Mouse (Mus musculus) lung, postnatal 36 days (tissue): ENCODE measurements around the gene Tdrd7.

Experiments used
- DNase-seq: peaks from one replicate; pipeline ENCODE4 v3.0.0; 2022; ENCODE audit warnings: mixed read lengths

The Tdrd7 gene

GRCm38 (mm10) chr4:45964771-45965439, at the start of gene Tdrd7:
Gene Tdrd7, plus strand, starts transcription at chr4:45965334.
- DNase-seq, result peak; percentile 83

DNA sequence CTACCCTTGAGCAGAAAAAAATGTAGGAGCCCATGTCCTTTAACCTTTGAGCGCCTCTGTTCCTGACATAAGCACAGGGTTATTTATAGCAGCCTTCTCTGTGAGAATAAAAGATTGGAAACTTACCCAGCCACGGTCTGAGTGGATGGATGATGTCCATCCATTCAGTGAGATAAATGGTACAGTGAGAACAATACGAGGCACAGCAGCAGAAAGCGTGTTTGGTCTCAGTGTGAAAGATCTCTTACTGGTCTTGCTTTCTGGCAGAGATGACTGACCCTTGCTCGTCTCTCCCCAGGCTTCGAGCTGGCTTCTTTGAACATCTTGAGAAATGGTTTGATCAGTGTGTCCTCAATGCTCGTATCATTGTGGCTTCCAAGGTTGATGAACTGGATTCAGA, 48.0 kb upstream of the Tdrd7 start:
- DNase-seq, result peak; percentile 4

DNA sequence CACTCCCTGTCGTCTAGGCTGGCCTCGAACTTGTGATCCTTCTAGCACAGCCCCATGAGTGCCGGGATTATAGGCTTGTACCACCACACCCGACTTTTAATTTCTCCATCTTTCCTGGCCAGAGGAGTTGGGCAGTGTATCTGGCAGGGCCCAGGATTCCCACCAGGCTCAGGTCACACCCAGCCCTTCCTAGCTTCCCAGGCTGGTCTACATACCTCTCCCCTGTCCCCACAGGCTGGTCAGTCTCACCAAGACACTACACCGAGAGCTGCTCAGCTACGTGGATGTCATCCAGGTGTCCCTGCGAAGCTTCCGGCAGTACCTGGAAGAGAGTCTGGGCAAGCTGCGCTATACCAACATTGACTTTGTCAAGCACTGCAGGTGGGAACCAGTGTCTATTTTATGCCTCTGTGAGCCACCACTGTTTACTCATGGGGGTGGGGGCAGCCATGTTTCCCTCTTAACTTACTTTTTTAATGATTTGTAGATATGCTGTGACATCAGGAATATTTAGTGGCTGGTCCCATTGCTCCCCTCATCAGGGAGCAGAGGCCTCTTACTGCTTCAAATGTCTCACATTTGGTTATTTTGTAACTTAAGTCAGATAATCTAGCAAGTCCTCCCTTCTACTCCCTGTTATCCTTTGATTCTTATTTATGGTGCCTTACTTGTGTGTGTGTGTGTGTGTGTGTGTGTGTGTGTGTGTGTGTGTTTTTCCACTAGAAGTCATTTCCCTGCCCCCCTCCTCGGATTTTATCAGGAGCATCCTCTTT, 43.3 kb upstream of the Tdrd7 start:
- DNase-seq, result no peak

DNA sequence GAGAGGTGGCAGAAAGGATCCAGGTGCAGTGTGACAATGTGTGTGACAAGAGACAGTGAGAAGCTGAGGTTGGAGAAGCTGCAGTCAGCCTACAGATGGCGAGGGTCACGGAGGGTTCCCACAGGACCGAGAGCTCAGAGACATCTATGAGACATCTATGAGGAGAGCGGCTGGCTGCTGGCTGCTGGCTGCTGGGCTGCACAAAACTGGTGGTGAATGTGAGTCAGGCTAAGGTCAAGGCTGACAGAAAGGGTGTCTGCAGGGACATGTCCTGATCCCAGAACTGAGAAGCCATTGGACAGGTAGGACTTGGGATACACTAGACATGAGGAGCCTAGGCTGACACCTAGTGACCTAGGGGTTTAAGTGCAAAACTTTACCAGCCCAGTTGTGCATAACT, 41.1 kb upstream of the Tdrd7 start:
- no peak for DNase-seq

DNA sequence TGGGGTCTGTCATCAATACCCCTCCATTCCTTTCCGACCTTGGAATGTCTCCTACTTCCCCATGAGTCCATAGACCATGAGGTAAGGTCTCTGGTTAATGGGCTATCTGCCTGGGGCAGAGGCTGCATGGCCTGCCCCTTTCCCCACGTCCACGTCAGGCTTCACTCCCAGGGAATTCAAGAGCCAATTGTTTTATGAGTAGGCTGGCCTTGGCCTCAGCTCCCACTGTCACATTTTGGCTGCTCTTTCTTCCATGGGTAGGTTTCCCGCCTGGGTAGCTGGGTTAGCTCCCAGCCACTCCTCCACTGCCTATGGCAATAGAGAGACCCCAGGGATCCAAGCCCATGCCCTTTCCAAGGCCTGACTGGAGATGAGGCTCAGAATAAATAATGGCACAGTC, 36.6 kb upstream of the Tdrd7 start:
- DNase-seq, result no peak

DNA sequence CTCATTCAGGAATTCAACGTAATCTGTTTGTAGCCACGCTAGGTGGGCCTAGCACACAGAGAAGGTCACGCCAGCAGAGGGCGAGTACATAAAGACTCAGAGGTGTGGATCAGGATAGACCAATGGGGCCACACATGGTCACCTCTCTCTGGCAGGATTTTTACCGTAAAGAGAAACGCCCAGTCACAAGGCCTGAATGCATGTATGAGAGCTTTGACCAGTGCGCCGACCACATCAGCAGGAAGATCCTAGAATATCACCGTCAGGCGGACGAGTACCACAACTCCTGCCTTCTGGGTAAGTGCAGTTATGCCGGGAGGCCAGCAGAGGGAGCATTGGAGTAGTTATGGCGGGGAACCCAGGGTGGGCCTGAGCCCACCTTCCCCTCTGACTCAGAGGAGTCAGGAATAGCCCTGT, 23.5 kb upstream of the Tdrd7 start:
- DNase-seq, result peak; percentile 40

- no peak for DNase-seq
Measured at GRCm38 (mm10) chr4:45947729-45948128, 17.4 kb upstream of the Tdrd7 start.

DNA sequence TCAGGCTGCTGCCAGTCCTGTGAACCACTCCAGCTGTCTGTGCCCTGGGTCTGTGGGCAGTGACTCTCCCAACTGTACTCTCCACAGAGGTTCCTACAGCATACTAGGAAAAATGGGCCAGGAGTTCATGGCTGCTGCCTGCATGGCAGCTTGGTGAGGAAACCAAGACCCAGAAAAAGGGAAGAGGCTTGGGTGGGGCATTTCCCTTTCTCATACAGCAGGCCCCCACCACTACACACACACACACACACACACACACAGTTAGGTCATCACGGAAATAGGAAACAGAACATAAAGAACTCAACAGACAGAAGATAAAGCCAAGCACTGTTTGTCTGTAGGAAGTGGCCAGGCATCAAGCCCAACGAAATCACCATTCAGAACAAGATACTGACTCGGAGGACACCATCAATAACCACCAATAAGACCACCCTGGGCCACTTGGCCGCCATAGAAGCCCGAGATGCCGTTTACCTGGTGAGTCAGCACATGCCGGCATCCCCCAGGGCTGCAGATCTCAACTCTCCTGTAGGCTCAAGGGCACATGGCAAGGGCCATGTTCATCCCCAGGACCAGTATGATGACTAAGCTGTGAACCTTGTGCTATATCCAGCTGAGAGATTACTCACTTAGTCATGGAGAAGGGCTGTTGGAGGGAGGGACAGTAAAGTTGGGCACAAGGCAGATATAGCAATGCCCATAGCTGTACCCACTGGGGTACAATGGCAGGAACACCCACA, 15.9 kb upstream of the Tdrd7 start:
- DNase-seq, result peak; percentile 81

DNA sequence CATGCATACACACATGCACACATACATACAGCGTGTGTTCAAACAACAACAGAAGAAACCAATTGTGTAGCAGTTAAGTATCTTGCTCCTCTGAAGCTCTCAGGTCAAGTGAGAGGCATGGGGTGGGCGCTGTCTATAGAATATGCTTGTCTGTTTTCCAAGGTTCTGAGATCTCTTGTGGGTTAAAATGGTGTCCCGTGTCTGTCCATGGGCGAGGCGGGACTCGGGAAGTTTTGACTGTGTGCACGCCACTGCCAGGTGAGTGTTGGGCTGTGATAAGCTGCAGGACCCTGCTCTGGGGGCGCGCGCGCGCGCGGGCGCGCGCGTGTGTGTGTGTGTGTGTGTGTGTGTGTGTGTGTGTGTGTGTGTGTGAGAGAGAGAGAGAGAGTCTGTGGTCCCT, 13.3 kb upstream of the Tdrd7 start:
- DNase-seq, result no peak

DNA sequence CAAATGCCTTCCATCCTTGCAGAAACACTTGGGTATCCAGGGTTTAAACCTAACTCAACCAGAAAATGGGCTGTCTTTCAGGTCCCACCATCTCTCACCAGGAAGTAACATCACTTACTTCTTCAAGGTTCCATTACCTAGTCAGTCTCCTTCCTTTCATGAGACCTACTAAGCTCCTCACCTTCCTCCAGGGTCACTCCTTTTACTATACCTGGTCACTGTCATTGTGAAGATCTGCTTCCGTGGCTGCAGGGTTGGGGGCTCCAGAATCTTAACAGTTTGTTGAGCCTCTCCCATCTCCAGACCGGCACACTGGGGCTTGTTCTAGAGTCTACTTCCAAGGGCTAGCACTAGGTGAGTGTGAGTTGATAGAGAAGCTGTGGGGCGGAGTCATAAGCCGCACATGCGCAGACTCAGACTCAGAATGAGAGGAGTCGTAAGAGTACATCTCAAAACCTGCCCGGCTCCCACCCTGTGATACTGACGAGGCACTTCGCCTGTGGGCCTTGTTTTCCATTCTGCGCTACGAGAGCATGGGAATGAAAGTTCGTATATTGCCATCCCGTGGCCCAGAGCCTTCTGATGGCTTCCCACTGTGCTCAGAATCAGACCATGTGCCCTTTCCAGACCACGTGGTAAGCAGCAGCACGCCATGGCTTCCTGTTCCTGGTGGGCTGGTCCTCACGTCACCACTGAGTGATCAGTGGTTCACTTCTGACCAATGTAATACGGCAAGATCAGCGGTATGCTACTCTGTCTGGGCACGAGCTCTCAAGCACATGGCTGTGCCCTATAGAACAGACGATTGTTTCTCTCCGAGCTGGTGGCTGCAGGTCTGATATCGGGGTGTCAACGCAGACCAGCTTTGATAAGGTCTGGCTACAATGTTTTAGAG, 11.9 kb upstream of the Tdrd7 start:
- no peak for DNase-seq

DNA sequence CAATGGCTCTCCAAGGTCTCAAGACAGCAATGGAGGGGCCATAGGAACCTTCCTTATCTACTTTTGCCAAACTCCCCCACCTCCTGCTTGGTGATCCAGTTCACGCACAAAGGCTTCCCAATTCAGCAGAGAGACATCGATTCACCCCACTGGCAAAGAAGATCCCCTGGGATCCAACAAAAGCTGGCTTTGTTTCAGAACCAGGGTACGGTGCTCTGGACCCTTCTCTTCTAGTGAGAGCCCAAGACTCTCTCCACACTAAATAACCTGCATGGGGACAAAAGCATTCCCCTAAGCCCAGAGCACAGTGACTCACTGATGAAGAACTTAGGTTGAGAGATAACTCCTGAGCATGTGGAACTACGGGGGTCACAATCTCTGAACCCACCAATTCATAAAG, 9.9 kb upstream of the Tdrd7 start:
- no peak for DNase-seq

DNA sequence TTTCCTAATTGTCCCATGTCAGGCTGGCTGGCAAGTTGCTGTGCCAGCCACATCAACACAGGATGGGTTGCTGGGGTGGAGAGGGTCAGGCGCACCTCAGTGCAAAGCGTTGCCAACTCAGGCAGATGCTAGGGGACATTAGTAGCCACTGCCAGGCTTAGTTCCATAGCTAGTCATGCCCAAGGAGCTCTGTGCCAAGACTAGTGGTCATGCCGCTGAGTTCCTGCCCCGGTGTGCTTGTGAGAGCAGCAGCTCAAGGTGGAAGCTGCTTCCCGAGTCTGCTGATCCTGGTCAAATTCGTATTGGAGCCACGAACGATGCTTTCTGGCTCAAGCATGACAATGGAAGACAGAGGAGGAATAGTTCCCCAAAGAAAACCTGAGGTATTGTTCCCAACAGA, 9.0 kb upstream of the Tdrd7 start:
- no peak for DNase-seq

DNA sequence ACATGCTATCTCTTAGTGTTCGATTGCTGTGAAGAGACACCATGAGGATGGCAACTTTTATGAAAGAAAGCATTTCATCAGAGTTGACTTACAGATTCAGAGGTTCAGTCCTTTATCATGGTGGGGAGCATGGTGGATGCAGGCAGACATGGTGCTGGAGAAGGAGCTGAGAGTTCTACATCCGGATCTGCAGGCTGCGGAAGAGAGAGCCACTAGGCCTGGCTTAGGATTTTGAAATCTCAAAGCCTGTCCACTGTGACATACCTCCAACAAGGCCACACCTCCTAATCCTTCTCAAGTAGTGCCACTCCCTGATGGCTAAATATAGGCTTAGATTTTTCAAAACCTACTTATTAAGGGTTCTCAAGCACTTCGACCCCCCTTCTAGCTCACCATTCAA, 8.4 kb upstream of the Tdrd7 start:
- DNase-seq, result no peak

DNA sequence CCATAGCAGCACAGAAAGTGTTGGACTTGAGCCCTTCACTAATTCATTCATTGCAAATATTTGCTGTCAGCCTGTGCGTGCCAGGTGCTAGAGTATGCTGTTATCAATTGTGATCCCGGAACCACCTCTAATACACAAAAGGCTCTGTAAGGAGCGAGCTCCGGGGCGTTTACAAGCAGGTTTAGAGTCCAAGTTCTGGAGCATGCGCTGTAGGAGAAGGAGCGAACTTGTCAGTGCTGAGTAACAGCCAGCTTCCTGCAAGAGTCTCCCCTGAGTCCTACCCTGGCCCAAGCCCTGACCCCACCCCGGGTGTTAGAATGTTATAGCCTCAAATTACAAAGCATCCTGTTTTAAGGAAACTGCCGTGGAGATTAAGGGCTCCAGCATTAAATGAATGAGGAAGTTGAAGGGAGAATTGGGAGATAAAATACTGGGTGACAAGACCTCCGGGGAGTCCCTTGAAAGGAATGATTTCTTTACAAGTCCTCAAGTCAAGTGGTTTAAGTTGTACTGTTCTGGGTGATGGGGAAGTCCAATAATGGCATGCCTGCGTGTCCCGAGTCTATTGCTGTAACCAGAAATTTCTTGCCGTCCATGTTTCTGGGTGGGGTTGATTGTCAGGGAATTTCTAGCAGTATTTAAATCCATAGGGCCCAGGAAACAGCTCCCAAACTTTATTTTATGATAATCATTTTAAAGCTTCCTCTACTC, 758 bp downstream of the Tdrd7 start:
- DNase-seq, result peak; percentile 81

- no peak for DNase-seq
Measured at GRCm38 (mm10) chr4:45966716-45967115, 1.6 kb downstream of the Tdrd7 start.

GRCm38 (mm10) chr4:45967479-45968341, 2.6 kb downstream of the Tdrd7 start:
- no peak for DNase-seq

DNA sequence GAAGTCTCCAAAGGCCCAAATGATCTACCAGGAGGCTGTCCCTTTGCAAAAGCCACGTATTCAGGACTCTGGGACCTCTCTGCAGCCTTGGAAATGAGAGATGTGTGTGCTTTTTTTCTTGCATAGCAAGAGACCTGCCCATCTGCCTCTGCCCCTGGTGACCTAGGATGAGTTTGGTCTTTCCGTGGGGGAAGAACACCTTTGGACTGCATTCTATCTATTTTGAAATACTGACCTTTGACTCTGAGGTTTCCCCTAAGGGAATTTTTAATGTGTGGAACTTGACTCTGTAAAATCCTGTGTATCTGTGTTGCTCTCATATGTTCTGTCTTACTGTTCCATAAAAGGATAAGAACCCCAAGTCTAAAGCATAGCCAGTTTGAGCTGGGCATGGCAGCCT, 3.9 kb downstream of the Tdrd7 start:
- no peak for DNase-seq

- DNase-seq, result no peak
Measured at GRCm38 (mm10) chr4:45970048-45970560, 5.0 kb downstream of the Tdrd7 start.

- DNase-seq, result peak; percentile 98
Measured at GRCm38 (mm10) chr4:45971806-45972447, 6.8 kb downstream of the Tdrd7 start.

DNA sequence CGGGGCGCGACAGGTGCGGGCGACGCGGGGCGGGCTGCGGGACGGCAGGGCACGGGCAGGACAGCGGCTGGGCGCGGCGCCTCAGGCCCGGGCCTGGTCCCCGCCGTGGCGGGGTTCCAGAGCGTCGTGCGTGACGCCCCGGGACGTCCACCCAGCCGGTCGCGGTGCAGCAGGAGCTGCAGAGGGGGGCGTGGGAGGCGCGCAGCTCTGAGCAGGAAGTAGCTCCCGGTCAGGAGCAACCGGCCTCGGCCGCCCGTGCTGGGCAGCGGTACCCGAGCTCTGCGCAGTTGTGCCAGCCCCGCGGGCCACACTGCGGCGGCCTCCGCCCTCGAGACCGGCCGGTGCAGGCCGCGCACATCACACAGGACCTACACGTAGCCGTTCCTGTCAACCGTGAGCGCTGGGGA, 7.3 kb downstream of the Tdrd7 start:
- DNase-seq, result peak; percentile 75
